Mouse (Mus musculus): Measurements from ENCODE around the gene Psmb9. TPM values are rescaled to one million over a fixed set of nuclear protein-coding genes. Genes with fewer than 3 reads are reported as not detected.
A peak's percentile ranks its signal among the peaks of the same experiment; 100 is the strongest.

The Psmb9 gene
- polyA plus RNA-seq, 1 experiment from 2014 or later = 0.49 TPM

- WGBS = 55% methylated on average over 4 of the region's 4 CpGs
- H3K27ac ChIP-seq (replicated peaks) = no peak overlapping the region
- DNase-seq (ENCODE audit: low spot score) = no peak
- H3K36me3 ChIP-seq = no peaks in the 10 kb centered on the region
- H3K9me3 ChIP-seq (replicated peaks) = no peaks in the 10 kb centered on the region
- H3K27me3 ChIP-seq (ENCODE audit: low read depth, poor library complexity, severe bottlenecking) = peaks cover 54% of the 10 kb centered on the region
- H3K4me1 ChIP-seq = peaks cover 25% of the 10 kb centered on the region
- H3K4me3 ChIP-seq = no peak overlapping the region
Measured at GRCm38 (mm10) chr17:34141448-34141847, 46.1 kb downstream of the Psmb9 start.

- no peak for DNase-seq (ENCODE audit: low spot score)
- Histone ChIP-seq H3K4me1 (peaks cover 31% of the 10 kb centered on the region), H3K4me3 (peak overlapping the region; percentile 52; the same call in 1 of the 2 replicates), H3K27me3 (ENCODE audit: low read depth, poor library complexity, severe bottlenecking) (peaks cover 60% of the 10 kb centered on the region), H3K36me3 (no peaks in the 10 kb centered on the region), H3K27ac (replicated peaks) (no peak overlapping the region), H3K9me3 (replicated peaks) (no peaks in the 10 kb centered on the region)
- WGBS = 21% methylated on average over 5 of the region's 5 CpGs
Measured at GRCm38 (mm10) chr17:34140240-34140639, 47.3 kb downstream of the Psmb9 start.

DNA sequence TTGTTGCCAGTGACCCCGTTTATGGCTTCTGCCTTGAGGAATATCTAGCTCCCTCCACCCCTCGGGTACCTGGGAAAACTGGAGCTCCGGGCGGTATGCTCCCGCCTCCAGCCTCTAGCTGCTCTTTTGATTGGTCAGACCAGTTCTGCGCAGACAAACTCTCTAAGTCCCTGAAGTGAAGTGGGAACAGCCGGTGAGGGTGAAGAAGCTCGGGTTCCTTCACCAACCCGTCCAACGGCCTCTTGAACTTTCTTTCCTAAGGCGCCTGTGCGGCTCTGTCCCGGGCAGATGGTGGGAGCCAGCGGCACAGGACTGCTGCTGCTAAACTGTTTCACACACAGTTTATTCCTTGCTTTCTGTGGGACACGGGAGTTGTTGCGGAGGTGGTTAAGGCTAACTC lies 48.1 kb downstream of the Psmb9 start:
- WGBS = 1% methylated on average over 16 of the region's 16 CpGs
- H3K36me3 ChIP-seq = no peaks in the 10 kb centered on the region
- peak; percentile 55 for DNase-seq (ENCODE audit: low spot score)
- H3K9me3 ChIP-seq (replicated peaks) = no peaks in the 10 kb centered on the region
- H3K27ac ChIP-seq (replicated peaks) = no peak overlapping the region
- peak overlapping the region; percentile 52 for H3K4me3 ChIP-seq
- peaks cover 60% of the 10 kb centered on the region for H3K27me3 ChIP-seq (ENCODE audit: low read depth, poor library complexity, severe bottlenecking)
- H3K4me1 ChIP-seq = peaks cover 31% of the 10 kb centered on the region

GRCm38 (mm10) chr17:34138655-34139054 lies 48.9 kb downstream of the Psmb9 start:
- Histone ChIP-seq H3K27me3 (ENCODE audit: low read depth, poor library complexity, severe bottlenecking) (peaks cover 60% of the 10 kb centered on the region), H3K4me1 (peaks cover 31% of the 10 kb centered on the region), H3K4me3 (peak overlapping the region; percentile 52), H3K27ac (replicated peaks) (no peak overlapping the region; the same call in 1 of the 2 replicates), H3K9me3 (replicated peaks) (no peaks in the 10 kb centered on the region), H3K36me3 (no peaks in the 10 kb centered on the region)
- 77% methylated on average over 7 of the region's 7 CpGs for WGBS
- DNase-seq (ENCODE audit: low spot score) = no peak

- no peaks in the 10 kb centered on the region for H3K36me3 ChIP-seq
- H3K27me3 ChIP-seq (ENCODE audit: low read depth, poor library complexity, severe bottlenecking) = peaks cover 60% of the 10 kb centered on the region
- H3K9me3 ChIP-seq (replicated peaks) = no peaks in the 10 kb centered on the region
- DNase-seq (ENCODE audit: low spot score) = no peak
- no peak overlapping the region for H3K27ac ChIP-seq (replicated peaks)
- WGBS = 74% methylated on average over 7 of the region's 7 CpGs
- H3K4me1 ChIP-seq = peaks cover 23% of the 10 kb centered on the region
- H3K4me3 ChIP-seq = no peak overlapping the region
Measured at GRCm38 (mm10) chr17:34137601-34138000, 50.0 kb downstream of the Psmb9 start.

- peaks cover 28% of the 10 kb centered on the region for H3K4me1 ChIP-seq
- H3K27me3 ChIP-seq (ENCODE audit: low read depth, poor library complexity, severe bottlenecking) = peaks cover 48% of the 10 kb centered on the region
- no peaks in the 10 kb centered on the region for H3K36me3 ChIP-seq
- H3K4me3 ChIP-seq = peak overlapping the region; percentile 52
- no peaks in the 10 kb centered on the region for H3K9me3 ChIP-seq (replicated peaks)
- peak overlapping the region; percentile 59 for H3K27ac ChIP-seq (replicated peaks)
- 8% methylated on average over 31 of the region's 31 CpGs for WGBS
- peak; percentile 97 for DNase-seq (ENCODE audit: low spot score)
Measured at GRCm38 (mm10) chr17:34135297-34136224, 52.0 kb downstream of the Psmb9 start.

DNA sequence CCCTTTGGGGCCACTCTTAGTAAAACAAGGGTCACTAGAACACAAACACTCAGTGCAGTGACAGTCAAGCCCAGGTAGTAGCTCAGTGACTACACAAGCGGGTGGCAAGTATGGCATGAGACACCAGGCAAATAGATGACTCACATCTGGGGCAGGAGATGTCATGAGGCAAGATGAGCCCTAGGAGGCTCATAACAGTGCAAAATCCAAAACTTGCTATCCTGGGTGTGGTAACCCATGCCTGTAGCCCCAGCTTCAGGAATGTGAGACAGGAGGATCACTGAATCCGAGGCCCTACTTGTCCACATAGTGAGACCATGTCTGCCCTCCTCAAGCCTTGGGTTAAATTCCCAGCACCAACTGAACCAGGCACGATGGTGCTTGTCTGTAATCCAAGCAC lies 53.1 kb downstream of the Psmb9 start:
- Histone ChIP-seq H3K4me1 (peaks cover 20% of the 10 kb centered on the region), H3K27ac (replicated peaks) (no peak overlapping the region), H3K4me3 (no peak overlapping the region), H3K27me3 (ENCODE audit: low read depth, poor library complexity, severe bottlenecking) (peaks cover 39% of the 10 kb centered on the region), H3K9me3 (replicated peaks) (no peaks in the 10 kb centered on the region), H3K36me3 (no peaks in the 10 kb centered on the region)
- 84% methylated on average over 3 of the region's 3 CpGs for WGBS
- no peak for DNase-seq (ENCODE audit: low spot score)

GRCm38 (mm10) chr17:34133289-34133688 lies 54.3 kb downstream of the Psmb9 start:
- DNase-seq (ENCODE audit: low spot score) = no peak
- 85% methylated on average over 11 of the region's 11 CpGs for WGBS

More at GRCm38 (mm10) chr17:34133289-34133688, 54.3 kb downstream of the Psmb9 start:
- H3K4me1 ChIP-seq = peaks cover 25% of the 10 kb centered on the region
- H3K9me3 ChIP-seq (replicated peaks) = no peaks in the 10 kb centered on the region
- no peaks in the 10 kb centered on the region for H3K36me3 ChIP-seq
- peaks cover 39% of the 10 kb centered on the region for H3K27me3 ChIP-seq (ENCODE audit: low read depth, poor library complexity, severe bottlenecking)
- no peak overlapping the region for H3K4me3 ChIP-seq
- no peak overlapping the region for H3K27ac ChIP-seq (replicated peaks)

Other genes with a start within 250 kb of the Psmb9 start
- gene Pfdn6, start 247.4 kb downstream of the Psmb9 start, polyA plus RNA-seq (2016; fragmentation: Nextera tagmentation; extraction: Ambion mirVana) = 214 and 240 TPM in 2 replicates
- gene Wdr46, start 247.1 kb downstream of the Psmb9 start, polyA plus RNA-seq (2016; fragmentation: Nextera tagmentation; extraction: Ambion mirVana) = 47.8 and 52.5 TPM in 2 replicates
- 4.1 and 6.4 TPM in 2 replicates for gene B3galt4, start 236.3 kb downstream of the Psmb9 start, polyA plus RNA-seq (2016; fragmentation: Nextera tagmentation; extraction: Ambion mirVana)
- 53.5 and 61.0 TPM in 2 replicates for gene Vps52, start 232.0 kb downstream of the Psmb9 start, polyA plus RNA-seq (2016; fragmentation: Nextera tagmentation; extraction: Ambion mirVana)
- 1,339 and 1,576 TPM in 2 replicates for gene Rps18, start 231.8 kb downstream of the Psmb9 start, polyA plus RNA-seq (2016; fragmentation: Nextera tagmentation; extraction: Ambion mirVana)
- gene H2-K1, start 187.4 kb downstream of the Psmb9 start, polyA plus RNA-seq (2016; fragmentation: Nextera tagmentation; extraction: Ambion mirVana) = 45.7 and 50.3 TPM in 2 replicates
- 13.8 and 15.3 TPM in 2 replicates for gene Ring1, start 163.1 kb downstream of the Psmb9 start, polyA plus RNA-seq (2016; fragmentation: Nextera tagmentation; extraction: Ambion mirVana)
- gene H2-Ke6, start 159.7 kb downstream of the Psmb9 start, polyA plus RNA-seq (2016; fragmentation: Nextera tagmentation; extraction: Ambion mirVana) = 120 and 128 TPM in 2 replicates
- 221 and 227 TPM in 2 replicates for gene Slc39a7, start 156.1 kb downstream of the Psmb9 start, polyA plus RNA-seq (2016; fragmentation: Nextera tagmentation; extraction: Ambion mirVana)
- 54.0 and 56.9 TPM in 2 replicates for gene Rxrb, start 156.0 kb downstream of the Psmb9 start, polyA plus RNA-seq (2016; fragmentation: Nextera tagmentation; extraction: Ambion mirVana)
- gene Col11a2, start 148.3 kb downstream of the Psmb9 start, polyA plus RNA-seq (2016; fragmentation: Nextera tagmentation; extraction: Ambion mirVana) = 0.92 and 1.1 TPM in 2 replicates
- 0.37 and 0.50 TPM in 2 replicates for gene H2-Oa, start 95.4 kb downstream of the Psmb9 start, polyA plus RNA-seq (2016; fragmentation: Nextera tagmentation; extraction: Ambion mirVana)
- 6.4 and 9.5 TPM in 2 replicates for gene H2-DMa, start 68.2 kb downstream of the Psmb9 start, polyA plus RNA-seq (2016; fragmentation: Nextera tagmentation; extraction: Ambion mirVana)
- gene Brd2, start 65.1 kb downstream of the Psmb9 start, polyA plus RNA-seq (2016; fragmentation: Nextera tagmentation; extraction: Ambion mirVana) = 126 and 137 TPM in 2 replicates
- 0.12 TPM in 1 of 2 replicates, not detected in the other for gene H2-DMb2, start 44.5 kb downstream of the Psmb9 start, polyA plus RNA-seq (2016; fragmentation: Nextera tagmentation; extraction: Ambion mirVana)
- gene H2-DMb1, start 34.7 kb downstream of the Psmb9 start, polyA plus RNA-seq (2016; fragmentation: Nextera tagmentation; extraction: Ambion mirVana) = 0.39 TPM in 1 of 2 replicates, not detected in the other
- gene Tap1, start 211 bp downstream of the Psmb9 start, polyA plus RNA-seq (2016; fragmentation: Nextera tagmentation; extraction: Ambion mirVana) = 0.93 and 1.3 TPM in 2 replicates
- gene Psmb8, start 10.0 kb upstream of the Psmb9 start, polyA plus RNA-seq (2016; fragmentation: Nextera tagmentation; extraction: Ambion mirVana) = 1.4 and 3.0 TPM in 2 replicates
- gene Tap2, start 15.8 kb upstream of the Psmb9 start, polyA plus RNA-seq (2016; fragmentation: Nextera tagmentation; extraction: Ambion mirVana) = 0.53 and 0.63 TPM in 2 replicates
- not detected in 2 replicates for gene H2-Ob, start 51.1 kb upstream of the Psmb9 start, polyA plus RNA-seq (2016; fragmentation: Nextera tagmentation; extraction: Ambion mirVana)
- gene H2-Ab1, start 69.9 kb upstream of the Psmb9 start, polyA plus RNA-seq (2016; fragmentation: Nextera tagmentation; extraction: Ambion mirVana) = 8.3 and 11.1 TPM in 2 replicates
- not detected in 2 replicates for gene H2-Aa, start 100.1 kb upstream of the Psmb9 start, polyA plus RNA-seq (2016; fragmentation: Nextera tagmentation; extraction: Ambion mirVana)
- gene H2-Eb1, start 118.1 kb upstream of the Psmb9 start, polyA plus RNA-seq (2016; fragmentation: Nextera tagmentation; extraction: Ambion mirVana) = 1.5 and 2.0 TPM in 2 replicates
- not detected in 2 replicates for gene H2-Eb2, start 137.9 kb upstream of the Psmb9 start, polyA plus RNA-seq (2016; fragmentation: Nextera tagmentation; extraction: Ambion mirVana)
- gene Btnl2, start 167.1 kb upstream of the Psmb9 start, polyA plus RNA-seq (2016; fragmentation: Nextera tagmentation; extraction: Ambion mirVana) = 0.04 TPM in 1 of 2 replicates, not detected in the other
- not detected in 2 replicates for gene Btnl1, start 189.4 kb upstream of the Psmb9 start, polyA plus RNA-seq (2016; fragmentation: Nextera tagmentation; extraction: Ambion mirVana)
- gene BC051142, start 211.1 kb upstream of the Psmb9 start, polyA plus RNA-seq (2016; fragmentation: Nextera tagmentation; extraction: Ambion mirVana) = 1.8 and 3.1 TPM in 2 replicates